Mouse (Mus musculus) kidney, embryonic 16.5 days (tissue): Measurements from ENCODE around the gene 4921524J17Rik. TPM values are rescaled to one million over a fixed set of nuclear protein-coding genes. Genes with fewer than 3 reads are reported as not detected.

Experiments used
- ATAC-seq: fragments of 200-750 bp; cut with Nextera tagmentation; 2 replicates; pipeline ENCODE4 v1.8.0; 2017; ENCODE audit warnings: moderate TSS enrichment; ENCODE audit not compliant: low FRiP score, low TSS enrichment
- H3K27ac ChIP-seq: fragments of 300-500 bp; sonication (generic); 2 replicates; pipeline ENCODE4 v1.5.1; 2014; ENCODE audit warnings: low read length
- H3K27me3 ChIP-seq: fragments of 300-500 bp; sonication (generic); 2 replicates; pipeline ENCODE4 v1.6.1; 2014; ENCODE audit warnings: low read length, control low read depth, mixed read lengths; ENCODE audit not compliant: insufficient read depth
- H3K36me3 ChIP-seq: fragments of 300-500 bp; sonication (generic); 2 replicates; pipeline ENCODE4 v1.6.1; 2014; ENCODE audit warnings: low read length, control low read depth, mixed read lengths; ENCODE audit not compliant: insufficient read depth
- H3K4me1 ChIP-seq: fragments of 300-500 bp; sonication (generic); 2 replicates; pipeline ENCODE4 v1.6.1; 2014; ENCODE audit warnings: low read length, control low read depth, mixed read lengths; ENCODE audit not compliant: insufficient read depth
- H3K4me2 ChIP-seq: fragments of 300-500 bp; sonication (generic); replicated peaks from 2 replicates; pipeline ENCODE4 v1.6.1; 2014; ENCODE audit warnings: low read depth, low read length
- H3K4me3 ChIP-seq: fragments of 300-500 bp; sonication (generic); 2 replicates; pipeline ENCODE4 v1.5.1; 2014; ENCODE audit warnings: mild to moderate bottlenecking, low read length
- H3K9ac ChIP-seq: fragments of 300-500 bp; sonication (generic); replicated peaks from 2 replicates; pipeline ENCODE4 v1.6.1; 2014; ENCODE audit warnings: low read length
- H3K9me3 ChIP-seq: fragments of 300-500 bp; sonication (generic); 2 replicates; pipeline ENCODE4 v1.6.1; 2016; ENCODE audit warnings: low read length, control low read depth
- WGBS: fragments of 180-500 bp; shearing (Covaris S2); extraction: QIAGEN DNeasy Blood & Tissue Kit; methylation state at CpG from one replicate; pipeline ENCODE4 v1.1.7; 2014; 5-methylcytosine and 5-hydroxymethylcytosine counted together
- polyA plus RNA-seq: library from polyadenylated mRNA; unstranded; fragments of >200 nt; fragmentation: Nextera tagmentation; extraction: Ambion mirVana; gene quantifications from 2 replicates; pipeline ENCODE4 v1.2.1, GENCODE M21; 2015

Gene 4921524J17Rik
- polyA plus RNA-seq, 1 experiment from 2014 or later: 38.8 TPM

- Histone ChIP-seq H3K36me3 (no peaks in the 10 kb centered on the region), H3K4me3 (no peak overlapping the region), H3K9me3 (no peaks in the 10 kb centered on the region), H3K27me3 (no peaks in the 10 kb centered on the region), H3K27ac (no peak overlapping the region), H3K4me2 (no peak overlapping the region), H3K4me1 (peaks cover 7% of the 10 kb centered on the region; the same call in 1 of the 2 replicates), H3K9ac (no peak overlapping the region)
- ATAC-seq: no peak
- 73% methylated on average over 3 of the region's 3 CpGs for WGBS
Observed at GRCm38 (mm10) chr8:85450335-85450734, 17.7 kb upstream of the 4921524J17Rik start.

GRCm38 (mm10) chr8:85445936-85446685, 13.5 kb upstream of the 4921524J17Rik start:
- no peaks in the 10 kb centered on the region for H3K27me3 ChIP-seq

GRCm38 (mm10) chr8:85444092-85444491, 11.5 kb upstream of the 4921524J17Rik start:
- Histone ChIP-seq H3K27ac (no peak overlapping the region), H3K27me3 (no peaks in the 10 kb centered on the region), H3K9ac (no peak overlapping the region), H3K36me3 (no peaks in the 10 kb centered on the region), H3K9me3 (no peaks in the 10 kb centered on the region), H3K4me1 (no peaks in the 10 kb centered on the region), H3K4me3 (no peak overlapping the region), H3K4me2 (no peak overlapping the region)
- no peak for ATAC-seq

More at GRCm38 (mm10) chr8:85445936-85446685, 13.5 kb upstream of the 4921524J17Rik start:
- ATAC-seq: no peak
- Histone ChIP-seq H3K4me1 (no peaks in the 10 kb centered on the region), H3K4me2 (no peak overlapping the region), H3K9ac (no peak overlapping the region), H3K36me3 (no peaks in the 10 kb centered on the region), H3K9me3 (no peaks in the 10 kb centered on the region), H3K27ac (no peak overlapping the region), H3K4me3 (no peak overlapping the region)
- 83% methylated on average over 15 of the region's 15 CpGs for WGBS

- H3K36me3 ChIP-seq: no peaks in the 10 kb centered on the region
- H3K27ac ChIP-seq: no peak overlapping the region
- no peak overlapping the region for H3K9ac ChIP-seq
- H3K4me1 ChIP-seq: no peaks in the 10 kb centered on the region
- H3K27me3 ChIP-seq: no peaks in the 10 kb centered on the region
- ATAC-seq: no peak; the same call in 1 of the 2 replicates
- 58% methylated on average over 5 of the region's 5 CpGs for WGBS
- no peak overlapping the region for H3K4me3 ChIP-seq
- no peaks in the 10 kb centered on the region for H3K9me3 ChIP-seq
- no peak overlapping the region for H3K4me2 ChIP-seq
Observed at GRCm38 (mm10) chr8:85441564-85441963, 8.9 kb upstream of the 4921524J17Rik start.

- peaks cover 11% of the 10 kb centered on the region for H3K4me1 ChIP-seq
Observed at GRCm38 (mm10) chr8:85435736-85436135, 3.1 kb upstream of the 4921524J17Rik start.

GRCm38 (mm10) chr8:85434817-85435216, 2.2 kb upstream of the 4921524J17Rik start:
- Histone ChIP-seq H3K9ac (no peak overlapping the region), H3K27ac (no peak overlapping the region), H3K27me3 (no peaks in the 10 kb centered on the region), H3K9me3 (no peaks in the 10 kb centered on the region), H3K4me2 (no peak overlapping the region), H3K36me3 (no peaks in the 10 kb centered on the region), H3K4me1 (peaks cover 16% of the 10 kb centered on the region), H3K4me3 (no peak overlapping the region)
- 69% methylated on average over 12 of the region's 12 CpGs for WGBS
- no peak for ATAC-seq

More at GRCm38 (mm10) chr8:85435736-85436135, 3.1 kb upstream of the 4921524J17Rik start:
- Histone ChIP-seq H3K4me2 (no peak overlapping the region), H3K27ac (no peak overlapping the region), H3K36me3 (no peaks in the 10 kb centered on the region), H3K4me3 (no peak overlapping the region), H3K9me3 (no peaks in the 10 kb centered on the region), H3K27me3 (no peaks in the 10 kb centered on the region), H3K9ac (no peak overlapping the region)
- 61% methylated on average over 5 of the region's 5 CpGs for WGBS
- no peak for ATAC-seq

GRCm38 (mm10) chr8:85433017-85433393, 372 bp upstream of the 4921524J17Rik start:
- Histone ChIP-seq H3K4me3 (peak overlapping the region; percentile 79), H3K4me2 (peak overlapping the region; percentile 66), H3K27me3 (no peaks in the 10 kb centered on the region), H3K9me3 (no peaks in the 10 kb centered on the region), H3K36me3 (no peaks in the 10 kb centered on the region), H3K27ac (peak overlapping the region; percentile 70; the same call in 1 of the 2 replicates), H3K9ac (peak overlapping the region; percentile 62), H3K4me1 (peaks cover 26% of the 10 kb centered on the region)
- peak; percentile 55; the same call in 1 of the 2 replicates for ATAC-seq
- 3% methylated on average over 6 of the region's 6 CpGs for WGBS

GRCm38 (mm10) chr8:85431281-85432167, 1.1 kb downstream of the 4921524J17Rik start:
- no peaks in the 10 kb centered on the region for H3K9me3 ChIP-seq
- no peaks in the 10 kb centered on the region for H3K27me3 ChIP-seq
- H3K9ac ChIP-seq: peak overlapping the region; percentile 84
- peak overlapping the region; percentile 71; the same call in 1 of the 2 replicates for H3K27ac ChIP-seq
- H3K4me3 ChIP-seq: peak overlapping the region; percentile 79
- no peaks in the 10 kb centered on the region for H3K36me3 ChIP-seq
- peak overlapping the region; percentile 57 for H3K4me2 ChIP-seq
- WGBS: 11% methylated on average over 10 of the region's 10 CpGs
- ATAC-seq: no peak
- peaks cover 26% of the 10 kb centered on the region for H3K4me1 ChIP-seq

- Histone ChIP-seq H3K36me3 (no peaks in the 10 kb centered on the region), H3K9me3 (no peaks in the 10 kb centered on the region), H3K4me2 (peak overlapping the region; percentile 57), H3K4me3 (peak overlapping the region; percentile 79), H3K27me3 (no peaks in the 10 kb centered on the region), H3K4me1 (peaks cover 26% of the 10 kb centered on the region), H3K9ac (peak overlapping the region; percentile 57), H3K27ac (peak overlapping the region; percentile 71; the same call in 1 of the 2 replicates)
- 29% methylated on average over 3 of the region's 3 CpGs for WGBS
- ATAC-seq: no peak
Observed at GRCm38 (mm10) chr8:85430801-85431200, 1.8 kb downstream of the 4921524J17Rik start.
